12 mouse cellular contexts compared by ENCODE assay signal in the genomic region with DNA sequence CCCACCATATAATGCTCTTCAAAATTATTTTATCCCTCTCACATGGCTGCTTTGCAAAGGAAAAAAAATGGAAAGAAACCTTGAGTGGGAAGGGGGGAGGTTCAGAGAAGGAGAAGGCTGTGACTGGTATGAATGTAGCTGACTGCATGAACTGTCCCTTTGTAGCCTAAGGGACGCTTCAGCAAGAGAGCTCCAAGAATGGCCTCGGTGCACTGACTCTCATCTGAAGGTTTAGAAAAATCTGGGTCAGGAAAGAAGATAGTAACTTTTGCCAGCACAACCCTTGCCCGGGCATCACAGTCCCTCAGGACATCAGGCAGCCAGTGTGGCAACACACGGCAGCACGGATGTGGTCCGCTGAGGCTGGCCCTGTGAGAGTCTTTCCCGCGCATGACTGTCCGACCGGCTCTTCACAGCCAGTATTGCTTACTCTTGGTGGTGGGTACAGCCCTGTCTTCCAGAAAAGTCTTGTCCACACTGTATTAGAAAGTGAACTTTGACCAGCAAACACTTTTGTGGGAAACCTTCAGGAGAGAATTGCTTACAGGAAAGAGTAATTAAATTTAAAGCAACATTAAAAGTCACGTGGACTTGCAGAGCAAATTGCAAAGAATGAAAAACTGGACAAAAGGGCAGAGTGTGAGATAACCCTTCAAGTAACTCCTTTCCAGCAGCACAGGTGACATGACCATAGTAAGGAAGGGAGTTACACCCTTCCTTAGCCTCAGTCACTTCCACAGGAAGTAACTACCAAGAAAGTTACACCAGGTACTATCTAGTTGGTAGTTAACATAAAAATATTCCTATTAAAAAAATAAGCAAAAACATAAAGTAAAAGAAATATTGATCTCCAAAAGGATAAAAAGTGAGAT. TPM values are rescaled to one million over a fixed set of nuclear protein-coding genes. Genes with fewer than 3 reads are reported as not detected.
DNase-seq lines count a peak whose midpoint lies in the region; ATAC-seq lines count a peak whose summit lies in the region.
"Had no signal": no experiment of that assay in that cellular context is flagged by ENCODE, and none has a peak within 500 bp of the region (broad histone marks: within the 10 kb centered on the region; RNA-seq: fewer than 3 reads in every experiment).

No protein-coding gene starts in this region.

- peak; percentile 44 for ATAC-seq in hindbrain, embryonic 12.5 days (ENCODE audit: low FRiP score)
- peak; percentile 66 for ATAC-seq in midbrain, embryonic 12.5 days (ENCODE audit: low FRiP score, low read depth)
- ATAC-seq in liver, embryonic 11.5 days (replicated peaks; ENCODE audit: low FRiP score) = no peak
- ATAC-seq: activated CD4-positive, CD25-positive, alpha-beta regulatory T cell, adult 4 months had no signal

- H3K4me3 ChIP-seq in embryonic facial prominence, embryonic 10.5 days = no peak overlapping the region
- no peak overlapping the region for H3K4me3 ChIP-seq in hindbrain, embryonic 12.5 days
- H3K4me3 ChIP-seq in midbrain, embryonic 12.5 days = no peak overlapping the region
- H3K4me3 ChIP-seq in liver, embryonic 11.5 days (ENCODE audit: low read depth, low read length) = no peak overlapping the region
- H3K4me3 ChIP-seq: embryonic facial prominence, embryonic 15.5 days; gastrocnemius, adult 2 months had no signal

- peak; percentile 46 for DNase-seq in MN1 (ENCODE audit: low spot score)
- DNase-seq in embryonic facial prominence, embryonic 10.5 days (ENCODE audit: low spot score) = peak; percentile 31
- DNase-seq in liver, embryonic 11.5 days (ENCODE audit: low spot score) = no peak
- no peak for DNase-seq in layer of hippocampus, postnatal 10 days (ENCODE audit: low spot score in 2 of 2)
- DNase-seq in spleen, adult 12 weeks (ENCODE audit: low spot score) = no peak
- DNase-seq: gastrocnemius, adult 2 months; kidney, postnatal 10 days; lung, adult 18-20 months had no signal

- H3K4me1 ChIP-seq in embryonic facial prominence, embryonic 10.5 days = peaks cover 69% of the 10 kb centered on the region
- H3K4me1 ChIP-seq in hindbrain, embryonic 12.5 days = peaks cover 23% of the 10 kb centered on the region
- peaks cover 36% of the 10 kb centered on the region for H3K4me1 ChIP-seq in midbrain, embryonic 12.5 days
- 0 out of 2 replicates have a peak, but pooled peaks cover 3% of the 10 kb centered on the region for H3K4me1 ChIP-seq in liver, embryonic 11.5 days (replicated peaks; ENCODE audit: control insufficient read depth, insufficient read depth, low read length)
- H3K4me1 ChIP-seq: embryonic facial prominence, embryonic 15.5 days had no signal

- peak overlapping the region; percentile 15; the same call in 1 of the 2 replicates for H3K4me2 ChIP-seq in hindbrain, embryonic 12.5 days (replicated peaks)
- H3K4me2 ChIP-seq in midbrain, embryonic 12.5 days (replicated peaks) = peak overlapping the region; percentile 32
- H3K4me2 ChIP-seq in liver, embryonic 11.5 days = no peak overlapping the region
- H3K4me2 ChIP-seq: embryonic facial prominence, embryonic 15.5 days had no signal

- 61% methylated on average over 11 of the region's 11 CpGs for WGBS in embryonic facial prominence, embryonic 10.5 days
- 46% methylated on average over 11 of the region's 11 CpGs for WGBS in hindbrain, embryonic 12.5 days
- WGBS in midbrain, embryonic 12.5 days = 32% methylated on average over 11 of the region's 11 CpGs
- 84% methylated on average over 11 of the region's 11 CpGs for WGBS in liver, embryonic 11.5 days

- H3K9ac ChIP-seq in hindbrain, embryonic 12.5 days = no peak overlapping the region
- H3K9ac ChIP-seq in midbrain, embryonic 12.5 days (replicated peaks) = no peak overlapping the region; the same call in 1 of the 2 replicates
- no peak overlapping the region for H3K9ac ChIP-seq in liver, embryonic 11.5 days (ENCODE audit: low read depth, low read length)
- H3K9ac ChIP-seq: embryonic facial prominence, embryonic 15.5 days had no signal

- H3K9me3 ChIP-seq in embryonic facial prominence, embryonic 10.5 days = no peaks in the 10 kb centered on the region
- H3K9me3 ChIP-seq in hindbrain, embryonic 12.5 days (replicated peaks) = no peaks in the 10 kb centered on the region
- H3K9me3 ChIP-seq in midbrain, embryonic 12.5 days = no peaks in the 10 kb centered on the region
- H3K9me3 ChIP-seq in liver, embryonic 11.5 days (ENCODE audit: control insufficient read depth, low read length) = no peaks in the 10 kb centered on the region
- H3K9me3 ChIP-seq: embryonic facial prominence, embryonic 15.5 days had no signal

- peak overlapping the region; percentile 72 for H3K27ac ChIP-seq in embryonic facial prominence, embryonic 10.5 days (replicated peaks)
- peak overlapping the region; percentile 80 for H3K27ac ChIP-seq in hindbrain, embryonic 12.5 days
- peak overlapping the region; percentile 80 for H3K27ac ChIP-seq in midbrain, embryonic 12.5 days (replicated peaks)
- no peak overlapping the region for H3K27ac ChIP-seq in liver, embryonic 11.5 days (ENCODE audit: low read depth, low read length)
- H3K27ac ChIP-seq: embryonic facial prominence, embryonic 15.5 days had no signal

- no peaks in the 10 kb centered on the region for H3K36me3 ChIP-seq in embryonic facial prominence, embryonic 10.5 days (replicated peaks)
- no peaks in the 10 kb centered on the region for H3K36me3 ChIP-seq in hindbrain, embryonic 12.5 days
- no peaks in the 10 kb centered on the region for H3K36me3 ChIP-seq in midbrain, embryonic 12.5 days
- H3K36me3 ChIP-seq in liver, embryonic 11.5 days (ENCODE audit: control insufficient read depth, insufficient read depth, low read length) = no peaks in the 10 kb centered on the region
- H3K36me3 ChIP-seq: embryonic facial prominence, embryonic 15.5 days had no signal

- H3K27me3 ChIP-seq in embryonic facial prominence, embryonic 10.5 days (replicated peaks; ENCODE audit: low read depth, poor library complexity, severe bottlenecking) = no peaks in the 10 kb centered on the region
- H3K27me3 ChIP-seq in hindbrain, embryonic 12.5 days = no peaks in the 10 kb centered on the region
- peaks cover 4% of the 10 kb centered on the region for H3K27me3 ChIP-seq in midbrain, embryonic 12.5 days
- no peaks in the 10 kb centered on the region for H3K27me3 ChIP-seq in liver, embryonic 11.5 days (replicated peaks; ENCODE audit: control insufficient read depth, insufficient read depth, low read length)
- H3K27me3 ChIP-seq: embryonic facial prominence, embryonic 15.5 days had no signal

RNA-seq across cellular contexts. Expression of a gene that starts 42.3 kb away (rescaled TPM):
- 5.5 and 6.0 TPM in 2 replicates for polyA plus RNA-seq in embryonic facial prominence, embryonic 10.5 days (2016; fragmentation: Nextera tagmentation; extraction: Ambion mirVana)
- 8.3 and 8.9 TPM in 2 replicates for polyA plus RNA-seq in hindbrain, embryonic 12.5 days (2016; fragmentation: Nextera tagmentation; extraction: Ambion mirVana)
- polyA plus RNA-seq in midbrain, embryonic 12.5 days (2016; fragmentation: Nextera tagmentation; extraction: Ambion mirVana) = 8.2 and 9.3 TPM in 2 replicates
- 2.9 and 3.1 TPM in 2 replicates for polyA plus RNA-seq in liver, embryonic 11.5 days (2014; fragmentation: Nextera tagmentation; extraction: Ambion mirVana)
- 1 to 10 TPM; 6.5 to 7.2 TPM for total RNA-seq in layer of hippocampus, postnatal 10 days (2021)

Comparison
In these comparisons a context has a peak if more than half of its experiments do, and no peak if none do; other contexts are left out.
1. DNase-seq: peak in MN1 (single experiment) and embryonic facial prominence, embryonic 10.5 days (single experiment); none in liver, embryonic 11.5 days (single experiment), layer of hippocampus, postnatal 10 days (0 of 2) and spleen, adult 12 weeks (single experiment).